Mouse (Mus musculus) C2C12 (cell line): ENCODE data around the gene Dirc2. TPM values are rescaled to one million over a fixed set of nuclear protein-coding genes. Genes with fewer than 3 reads are reported as not detected.

Experiments used
- H3K27me3 ChIP-seq: one replicate; pipeline ENCODE4 v1.6.1; 2011; ENCODE audit not compliant: control insufficient read depth, insufficient read depth, insufficient read length
- H3K36me3 ChIP-seq: one replicate; pipeline ENCODE4 v1.6.1; 2011; ENCODE audit not compliant: control insufficient read depth, insufficient read depth
- H3K4me3 ChIP-seq: one replicate; pipeline ENCODE4 v1.5.1; 2011; ENCODE audit warnings: mild to moderate bottlenecking, control low read depth; ENCODE audit not compliant: poor library complexity, insufficient read depth, severe bottlenecking
- H3K79me2 ChIP-seq: one replicate; pipeline ENCODE4 v1.6.1; 2011; ENCODE audit not compliant: control insufficient read depth, insufficient read depth
- H3K79me3 ChIP-seq: one replicate; pipeline ENCODE4 v1.6.1; 2011; ENCODE audit warnings: low read depth, control low read depth
- H3ac ChIP-seq: one replicate; pipeline ENCODE3; 2011; ENCODE audit warnings: low read depth; ENCODE audit not compliant: control insufficient read depth, insufficient read length
- CEBPB ChIP-seq: IDR thresholded peaks from one replicate; pipeline ENCODE4 v1.6.1; 2011; ENCODE audit warnings: low read depth, mild to moderate bottlenecking, control low read depth, moderate library complexity
- CTCF ChIP-seq: IDR thresholded peaks from one replicate; pipeline ENCODE4 v1.5.1; 2011; ENCODE audit not compliant: control insufficient read depth, insufficient read depth, insufficient read length
- FOSL1 ChIP-seq: IDR thresholded peaks from one replicate; pipeline ENCODE4 v1.8.0; 2011; ENCODE audit warnings: mild to moderate bottlenecking, low read length; ENCODE audit not compliant: poor library complexity, insufficient read depth, severe bottlenecking
- MAX ChIP-seq: IDR thresholded peaks from one replicate; pipeline ENCODE4 v1.6.1; 2011; ENCODE audit warnings: mild to moderate bottlenecking, control low read depth
- MYOD1 ChIP-seq: IDR thresholded peaks from one replicate; pipeline ENCODE4 v1.6.1; 2011; ENCODE audit warnings: low read depth; ENCODE audit not compliant: control insufficient read depth, insufficient read length
- MYOG ChIP-seq: IDR thresholded peaks from one replicate; pipeline ENCODE4 v1.6.1; 2011; ENCODE audit not compliant: control insufficient read depth, insufficient read length; ENCODE audit errors: extremely low read depth
- USF1 ChIP-seq: IDR thresholded peaks from one replicate; pipeline ENCODE4 v1.6.1; 2011; ENCODE audit warnings: low read depth, mild to moderate bottlenecking, control low read depth, moderate library complexity
- polyA plus RNA-seq: library from polyadenylated mRNA; unstranded; fragments of >200 nt; fragmentation: generic; extraction: Trizol; gene quantifications from one replicate; pipeline ENCODE4 v1.2.1, GENCODE M21; 2012; ENCODE audit warnings: missing spikeins

Gene Dirc2
- polyA plus RNA-seq, 1 experiment: 11.7 TPM

GRCm38 (mm10) chr16:35704796-35705195 is 64.4 kb downstream of the Dirc2 start:
- H3K27me3 ChIP-seq: no peaks in the 10 kb centered on the region
- no peak overlapping the region for H3ac ChIP-seq
- no peak overlapping the region for H3K4me3 ChIP-seq
- H3K79me2 ChIP-seq: no peaks in the 10 kb centered on the region
- no peak for TF ChIP-seq MYOG
- no peak for TF ChIP-seq USF1
- TF ChIP-seq CEBPB: no peak
- TF ChIP-seq FOSL1: no peak
- TF ChIP-seq MAX: no peak
- TF ChIP-seq CTCF: no peak
- H3K79me3 ChIP-seq: no peaks in the 10 kb centered on the region
- no peaks in the 10 kb centered on the region for H3K36me3 ChIP-seq

- H3K27me3 ChIP-seq: no peaks in the 10 kb centered on the region
- no peaks in the 10 kb centered on the region for H3K36me3 ChIP-seq
- H3K79me3 ChIP-seq: no peaks in the 10 kb centered on the region
- H3K4me3 ChIP-seq: no peak overlapping the region
- TF ChIP-seq CTCF (no peak), USF1 (no peak), MYOD1 (no peak), MYOG (no peak), MAX (no peak), FOSL1 (no peak), CEBPB (no peak)
- no peaks in the 10 kb centered on the region for H3K79me2 ChIP-seq
- no peak overlapping the region for H3ac ChIP-seq
These were observed 65.1 kb downstream of the Dirc2 start for GRCm38 (mm10) chr16:35703763-35704679.

GRCm38 (mm10) chr16:35701823-35702222 is 67.3 kb downstream of the Dirc2 start:
- Histone ChIP-seq H3K4me3 (no peak overlapping the region), H3K79me2 (no peaks in the 10 kb centered on the region), H3K36me3 (no peaks in the 10 kb centered on the region), H3K27me3 (no peaks in the 10 kb centered on the region), H3ac (no peak overlapping the region), H3K79me3 (no peaks in the 10 kb centered on the region)
- TF ChIP-seq MYOD1: no peak
- no peak for TF ChIP-seq MAX
- TF ChIP-seq USF1: no peak
- TF ChIP-seq FOSL1: no peak
- TF ChIP-seq CTCF: no peak
- TF ChIP-seq MYOG: no peak
- TF ChIP-seq CEBPB: no peak

- no peak overlapping the region for H3ac ChIP-seq
- TF ChIP-seq USF1 (no peak), MYOG (no peak), CEBPB (no peak), CTCF (no peak), MAX (no peak), MYOD1 (no peak), FOSL1 (no peak)
- no peaks in the 10 kb centered on the region for H3K27me3 ChIP-seq
- no peaks in the 10 kb centered on the region for H3K79me2 ChIP-seq
- no peaks in the 10 kb centered on the region for H3K36me3 ChIP-seq
- no peak overlapping the region for H3K4me3 ChIP-seq
- no peaks in the 10 kb centered on the region for H3K79me3 ChIP-seq
These were observed 73.1 kb downstream of the Dirc2 start for GRCm38 (mm10) chr16:35696103-35696502.

GRCm38 (mm10) chr16:35694250-35694846 is 74.8 kb downstream of the Dirc2 start:
- no peaks in the 10 kb centered on the region for H3K27me3 ChIP-seq
- TF ChIP-seq MAX: no peak
- no peak for TF ChIP-seq MYOD1
- no peak for TF ChIP-seq MYOG
- TF ChIP-seq CEBPB: no peak
- TF ChIP-seq FOSL1: no peak
- TF ChIP-seq USF1: no peak
- no peak for TF ChIP-seq CTCF
- H3K79me3 ChIP-seq: no peaks in the 10 kb centered on the region
- no peak overlapping the region for H3K4me3 ChIP-seq
- H3K79me2 ChIP-seq: no peaks in the 10 kb centered on the region
- no peak overlapping the region for H3ac ChIP-seq
- no peaks in the 10 kb centered on the region for H3K36me3 ChIP-seq
